Mouse (Mus musculus): ENCODE measurements around the gene Agap2.

DNA sequence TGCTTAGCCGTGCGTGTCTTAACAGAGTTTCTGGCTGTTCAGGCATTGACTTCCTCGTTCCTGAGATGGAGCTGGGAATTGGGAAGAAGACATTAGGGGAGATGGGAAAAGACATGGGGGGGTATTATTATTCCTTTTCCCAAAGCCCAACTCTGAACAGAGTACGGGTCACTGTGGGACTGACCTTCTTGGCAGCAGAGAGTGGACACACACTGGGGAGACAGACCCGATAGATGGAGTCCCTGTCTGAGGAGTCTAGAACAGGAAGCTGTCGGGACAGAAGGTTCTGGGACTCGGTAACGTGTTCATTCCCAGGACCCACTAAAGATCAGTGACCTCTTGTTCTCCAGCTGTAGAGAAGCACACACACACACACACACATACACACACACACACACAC lies 567 bp downstream of the Agap2 start:
- no peak for TF ChIP-seq CTCF (IDR thresholded peaks at IDR 0.05; ENCODE audit: low read depth)
- no peak for TF ChIP-seq EP300 (optimal IDR thresholded peaks at IDR 0.05)

Measured in stomach, postnatal 0 days (tissue).